Mouse (Mus musculus): ENCODE measurements around the gene Ank3.
A peak's percentile ranks its signal among the peaks of the same experiment; 100 is the strongest.

Ank3 gene

DNA sequence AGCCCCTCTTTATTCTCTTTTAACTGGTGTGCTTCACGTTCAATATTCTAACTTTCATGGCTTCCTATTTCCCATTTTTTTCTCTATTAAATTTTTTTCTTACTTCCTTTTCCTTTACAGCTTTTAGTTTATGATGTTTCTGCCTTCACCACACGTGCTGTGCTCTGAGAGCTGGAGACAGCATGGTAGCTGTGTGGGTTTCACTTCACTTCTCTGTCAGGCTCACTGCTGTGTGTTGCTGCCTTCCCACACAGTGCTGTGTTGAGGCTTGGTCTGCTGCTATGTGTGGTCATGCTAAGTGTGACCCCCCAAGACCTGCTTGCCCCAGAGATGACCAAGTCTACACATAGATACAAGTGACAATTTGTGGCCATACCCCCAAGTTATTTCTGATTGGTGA, 647.1 kb downstream of the Ank3 start:
- no peak for DNase-seq (ENCODE audit: low read depth, low spot score)

DNA sequence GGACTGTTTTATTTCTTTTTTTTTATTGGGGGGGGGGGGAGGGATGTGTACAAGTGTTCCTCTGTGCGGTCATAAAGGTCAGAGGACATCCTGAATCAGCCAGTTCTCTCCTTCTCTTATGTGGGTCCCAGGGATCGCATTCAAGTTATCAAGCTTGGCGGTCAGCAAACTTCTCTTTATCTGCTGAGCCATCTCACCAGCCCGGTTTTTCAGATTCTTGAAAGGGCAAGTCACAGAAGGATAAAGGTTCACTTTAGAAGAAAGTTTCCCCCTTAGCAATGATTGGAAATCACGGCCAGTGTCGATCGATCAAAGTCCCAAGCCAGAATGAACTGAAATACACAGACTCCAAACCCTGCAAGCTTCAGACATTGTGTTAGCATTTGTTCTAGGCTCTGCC, 651.2 kb downstream of the Ank3 start:
- DNase-seq (ENCODE audit: low read depth, low spot score), result no peak

DNA sequence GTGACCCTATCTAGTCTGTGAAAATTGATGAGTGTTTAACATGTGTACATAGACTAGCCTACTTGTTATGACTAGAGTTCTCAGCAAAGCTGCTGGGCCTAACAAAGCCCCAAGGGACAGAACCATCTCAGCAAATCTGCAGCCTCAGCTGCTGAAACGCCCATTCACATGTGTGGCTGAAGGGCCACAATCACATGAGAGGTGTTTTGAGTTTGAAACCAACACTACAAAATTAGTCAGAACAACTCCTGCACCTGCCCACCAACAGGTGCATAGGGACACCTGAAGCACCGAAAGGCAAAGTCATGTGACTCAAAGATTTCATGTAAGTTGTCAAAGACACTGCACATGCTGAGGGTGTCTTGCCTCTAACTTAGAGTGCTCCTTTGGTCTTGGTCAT, 656.7 kb downstream of the Ank3 start:
- DNase-seq (ENCODE audit: low read depth, low spot score), result no peak

DNA sequence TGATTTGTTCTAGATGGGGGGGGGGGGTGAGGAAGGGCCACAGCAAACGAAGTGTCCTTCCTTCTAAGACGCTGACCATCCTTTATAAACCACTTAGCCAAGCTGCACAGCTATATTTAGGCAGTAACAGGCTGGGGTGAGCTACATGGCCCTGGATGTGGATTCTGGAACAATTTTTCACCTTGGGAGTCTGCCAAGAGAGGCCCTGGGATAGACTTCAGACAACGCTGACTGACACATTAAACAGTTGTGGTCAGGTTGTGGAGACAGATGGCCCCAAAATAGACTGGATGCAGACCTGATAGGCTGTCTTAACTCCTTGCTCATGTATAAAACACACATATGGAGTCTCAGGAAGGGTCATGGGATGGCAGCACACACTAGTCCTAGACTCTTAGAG, 658.5 kb downstream of the Ank3 start:
- no peak for DNase-seq (ENCODE audit: low read depth, low spot score)

DNA sequence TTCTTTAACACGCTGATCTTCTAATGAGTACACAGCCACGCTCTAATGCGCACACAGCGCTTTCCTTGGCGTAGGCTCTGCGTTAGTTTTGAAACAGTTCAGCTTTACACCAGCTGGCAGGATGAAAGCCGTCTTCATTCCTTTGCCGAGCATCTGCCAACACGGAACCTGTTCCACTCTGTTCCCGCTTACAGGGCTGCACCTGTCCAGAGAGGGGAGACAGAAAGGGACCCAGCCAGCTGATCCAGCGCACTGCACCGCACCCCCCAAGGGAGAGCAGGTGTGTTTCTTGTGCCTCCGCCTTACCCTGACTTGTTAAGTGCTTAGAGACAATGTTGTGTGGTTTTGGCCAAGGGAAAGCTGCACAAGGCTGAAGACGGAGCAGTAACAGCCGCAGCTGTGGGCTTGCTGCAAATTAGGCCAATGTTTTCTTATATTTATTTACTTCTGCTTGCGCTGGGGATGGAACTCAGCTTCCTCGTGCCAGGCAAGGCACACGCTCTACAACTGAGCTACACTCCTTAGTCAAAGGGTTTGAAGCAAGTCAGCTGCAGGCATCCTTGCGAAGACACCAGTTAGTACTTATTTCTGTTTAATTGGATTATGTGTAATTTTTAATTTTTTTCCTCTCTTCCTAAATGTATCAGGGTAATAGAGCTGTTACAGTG, 661.6 kb downstream of the Ank3 start:
- peak; percentile 70 for DNase-seq (ENCODE audit: low read depth, low spot score)

DNA sequence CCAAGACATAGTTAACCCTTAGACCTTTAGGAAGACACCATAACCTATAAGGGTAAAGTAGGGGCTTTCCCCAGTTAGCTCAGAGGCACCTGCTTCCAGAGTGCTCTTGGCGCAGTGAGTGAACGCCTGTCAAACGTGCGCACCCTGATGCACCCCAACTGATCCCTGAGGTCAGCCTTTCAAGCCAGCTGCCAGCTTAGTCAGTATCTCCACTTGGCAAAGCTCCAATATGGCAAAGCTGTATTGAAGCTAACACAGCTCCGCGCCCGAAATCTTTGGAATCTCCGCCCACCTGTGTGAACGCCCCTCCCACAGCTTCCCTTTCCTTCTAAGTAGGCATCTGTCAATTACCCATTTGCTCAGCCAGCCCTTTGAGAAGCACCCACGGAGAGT, 662.1 kb downstream of the Ank3 start:
- peak; percentile 37 for DNase-seq (ENCODE audit: low read depth, low spot score)

GRCm38 (mm10) chr10:70063881-70064555, 665.4 kb downstream of the Ank3 start:
- peak; percentile 51 for DNase-seq (ENCODE audit: low read depth, low spot score)

DNA sequence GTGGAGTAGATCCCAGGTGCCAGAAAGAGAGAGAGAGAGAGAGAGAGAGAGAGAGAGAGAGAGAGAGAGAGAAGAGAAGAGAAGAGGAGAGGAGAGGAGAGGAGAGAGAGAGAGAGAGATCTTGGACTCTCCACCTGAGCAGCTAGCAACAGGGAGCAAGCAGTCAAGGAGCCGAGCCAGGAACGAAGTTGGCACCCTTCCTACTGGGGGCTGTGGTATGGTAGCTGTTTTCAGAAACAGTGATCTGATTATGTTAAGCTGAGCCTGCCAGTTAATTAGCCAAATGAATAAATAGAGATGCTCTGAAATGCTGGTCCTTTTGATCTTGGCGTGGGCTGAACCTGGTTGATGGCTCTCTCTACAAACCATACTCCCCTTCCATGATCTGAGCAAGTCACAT, 666.6 kb downstream of the Ank3 start:
- no peak for DNase-seq (ENCODE audit: low read depth, low spot score)

- no peak for DNase-seq (ENCODE audit: low read depth, low spot score)
Observed at GRCm38 (mm10) chr10:70066497-70067168, 668.1 kb downstream of the Ank3 start.

DNA sequence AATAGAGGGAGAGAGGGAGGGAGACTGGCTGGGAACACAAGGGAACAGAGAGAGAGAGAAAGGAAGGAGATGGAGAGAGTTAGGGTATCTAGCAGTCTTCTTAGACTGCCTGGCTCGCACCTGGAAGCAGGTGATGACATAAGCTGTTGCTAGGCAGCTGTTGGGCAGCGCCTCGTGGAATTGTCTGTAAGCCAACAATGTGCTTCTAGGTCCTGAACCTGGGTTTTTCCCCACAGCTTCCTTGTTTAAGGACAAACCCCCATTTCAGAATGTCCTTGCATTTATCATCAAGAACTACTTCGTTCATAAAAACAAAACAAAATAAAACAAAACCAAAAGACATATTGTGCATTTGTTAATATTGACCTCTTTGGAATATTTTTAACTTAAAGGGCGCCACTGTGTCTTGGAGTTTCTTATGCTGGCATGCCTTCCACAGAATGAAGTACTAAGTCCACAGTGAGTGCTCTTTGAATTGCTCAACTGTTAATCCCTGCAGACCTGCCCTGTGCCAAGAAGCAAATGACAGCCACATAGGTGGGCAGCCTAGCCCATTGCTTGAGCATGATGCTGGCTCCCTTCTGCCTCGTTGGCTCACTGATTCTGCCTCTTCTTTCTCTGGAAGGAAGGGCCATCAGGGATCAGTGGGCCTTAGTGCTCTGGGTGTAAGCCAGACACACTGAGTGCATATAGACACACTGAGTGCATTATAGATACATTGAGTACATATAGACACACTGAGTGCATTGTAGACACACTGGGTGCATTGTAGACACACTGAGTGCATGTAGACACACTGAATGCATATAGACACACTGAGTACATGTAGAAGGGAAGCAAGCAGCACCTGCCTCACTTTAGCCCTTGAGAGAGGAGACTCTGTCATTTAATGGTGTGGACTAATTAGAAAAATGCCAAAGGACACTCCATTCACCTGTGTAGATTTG, 668.9 kb downstream of the Ank3 start:
- no peak for DNase-seq (ENCODE audit: low read depth, low spot score)

DNA sequence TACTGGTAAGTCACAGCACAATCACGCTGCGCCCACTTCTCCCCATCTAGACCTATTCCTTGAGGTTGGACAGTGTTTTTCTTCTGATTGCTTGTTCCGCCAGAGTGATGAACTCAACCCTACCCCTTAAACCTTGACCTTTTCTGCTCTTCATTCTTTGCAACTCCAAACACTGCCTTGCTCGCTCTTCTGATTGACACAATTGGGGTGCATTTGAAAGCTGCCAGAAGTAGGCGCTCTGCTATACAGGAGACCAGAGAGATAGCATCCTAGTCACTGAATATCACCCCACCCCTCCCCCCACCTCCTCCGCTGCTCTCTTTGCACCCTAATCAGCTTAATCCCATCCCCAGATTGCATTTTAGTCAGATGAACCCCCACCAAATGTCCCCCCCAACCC, 670.7 kb downstream of the Ank3 start:
- no peak for DNase-seq (ENCODE audit: low read depth, low spot score)

DNA sequence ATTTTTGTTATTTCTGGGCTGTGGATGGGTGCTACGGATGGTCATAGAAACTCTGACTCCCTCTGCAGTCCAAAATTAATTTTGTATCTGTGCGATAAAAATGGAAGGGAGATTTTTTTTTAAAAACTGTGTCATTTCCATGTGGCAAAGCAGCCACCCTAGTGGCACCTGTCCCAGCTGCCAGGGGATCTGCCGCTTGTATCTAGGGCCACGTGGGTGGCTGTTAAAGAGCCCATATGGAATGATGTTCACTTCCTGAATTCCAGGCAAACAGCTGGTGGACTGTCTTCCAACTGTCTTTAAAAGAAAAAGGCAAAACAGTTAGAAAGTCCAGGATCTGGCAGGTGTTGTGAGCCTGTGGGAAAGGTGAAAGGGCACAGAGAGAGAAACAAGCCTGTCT, 672.8 kb downstream of the Ank3 start:
- DNase-seq (ENCODE audit: low read depth, low spot score), result peak; percentile 80
